Mouse (Mus musculus) lung, adult 2 months (tissue): Measurements from ENCODE around the gene 1500011B03Rik.

Experiments used
- CTCF ChIP-seq: fragments of 200-500 bp; IDR thresholded peaks from 2 replicates; pipeline ENCODE4 v1.5.1; 2011; ENCODE audit warnings: mild to moderate bottlenecking, low read length, control low read depth; ENCODE audit not compliant: insufficient read depth
- POLR2A ChIP-seq: fragments of 200-500 bp; IDR thresholded peaks from 2 replicates; pipeline ENCODE4 v1.6.1; 2011; ENCODE audit warnings: low read depth, mild to moderate bottlenecking, control low read depth, low read length, borderline replicate concordance; ENCODE audit errors: extremely low read depth

DNA sequence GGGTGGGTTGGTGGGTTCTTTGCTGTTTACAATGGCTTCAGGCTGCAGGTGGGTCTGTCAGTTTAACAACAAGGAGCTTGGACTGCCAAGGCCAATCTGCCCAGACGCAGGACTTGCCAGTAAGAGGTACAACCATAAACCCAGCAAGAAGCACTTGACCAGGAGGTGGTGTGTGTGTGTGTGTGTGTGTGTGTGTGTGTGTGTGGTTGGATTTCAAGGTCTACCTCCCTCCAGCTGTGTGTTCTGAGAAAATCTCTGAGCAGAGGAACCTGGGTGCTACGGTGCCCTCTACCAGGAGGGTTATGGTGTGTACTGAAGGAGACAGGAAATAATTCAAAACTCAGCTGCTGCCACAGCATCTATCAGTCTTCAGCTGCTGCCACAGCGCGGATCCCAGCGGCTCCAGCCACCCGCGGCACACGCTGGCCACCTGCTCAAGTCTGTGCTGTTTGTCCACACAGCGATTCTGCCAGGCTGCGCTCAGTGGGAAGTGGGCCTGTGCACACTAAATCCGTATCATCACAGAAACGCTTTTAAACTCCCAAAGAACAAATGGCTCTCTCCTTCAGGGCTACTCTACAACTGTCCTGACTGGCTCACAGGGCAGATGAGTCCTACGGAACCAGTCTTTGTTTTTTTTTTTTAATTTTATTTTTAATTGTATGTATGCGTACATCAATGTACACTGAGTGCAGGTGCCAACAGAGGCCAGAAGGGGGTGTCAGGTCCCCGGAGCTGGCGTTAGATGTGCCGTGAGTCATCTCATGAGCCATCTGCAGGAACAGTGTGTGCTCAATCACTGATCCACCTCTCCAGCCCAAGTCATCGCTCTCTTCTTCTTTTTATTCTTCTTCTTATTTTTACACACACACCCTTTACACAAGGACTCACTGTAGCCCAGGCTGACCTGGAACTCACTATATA is 58.2 kb downstream of the 1500011B03Rik start:
- TF ChIP-seq POLR2A (no peak), CTCF (peak; percentile 49; the same call in 1 of the 2 replicates)
